Mouse (Mus musculus): Measurements from ENCODE around the gene Porcn.

Gene Porcn

DNA sequence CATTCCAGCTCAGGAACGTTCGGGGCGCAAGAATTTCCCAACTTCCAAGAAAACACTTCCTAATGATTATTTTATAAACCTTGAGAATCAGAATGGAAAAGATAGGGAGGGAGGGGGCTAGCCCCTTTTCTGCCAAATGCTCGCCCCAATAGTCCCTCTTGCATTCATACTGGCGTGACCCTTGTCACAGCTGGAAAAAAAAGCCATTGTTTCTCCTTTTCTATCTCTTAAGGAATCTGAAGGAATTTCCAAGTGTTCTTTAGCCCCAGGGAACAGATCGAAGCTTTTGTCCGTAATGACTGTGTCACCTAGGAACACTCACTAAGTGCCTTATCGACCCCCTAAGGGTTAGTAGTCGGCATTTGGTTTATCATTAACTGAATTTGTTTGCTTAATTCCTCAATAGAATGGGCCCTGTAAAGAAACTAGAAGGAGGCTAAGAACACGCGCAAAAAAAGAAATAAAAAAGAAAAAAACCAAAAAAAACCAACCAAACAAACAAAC is 421 bp upstream of the Porcn start:
- no peak for DNase-seq (ENCODE audit: low read depth in 2 of 2, low spot score in 2 of 2)

DNA sequence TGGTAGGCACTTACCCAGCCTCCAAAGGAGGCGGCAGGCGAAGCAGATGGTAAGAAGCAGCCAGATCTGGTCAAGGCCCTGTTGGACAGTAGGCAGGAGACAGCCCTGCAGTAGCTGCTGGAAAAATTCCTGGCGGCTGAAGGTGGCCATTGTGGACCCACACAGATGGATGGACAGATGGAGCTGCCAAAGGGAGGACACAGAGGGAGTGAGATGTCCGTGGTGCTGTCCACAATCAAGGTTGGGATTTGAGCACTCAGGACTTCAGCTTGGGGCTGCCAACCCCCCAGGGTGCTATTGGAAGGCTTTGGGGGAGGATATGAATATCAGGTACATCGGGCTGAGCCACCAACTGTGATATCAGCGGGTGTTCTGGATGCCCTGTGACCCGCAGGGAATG is 774 bp downstream of the Porcn start:
- no peak for DNase-seq (ENCODE audit: low read depth in 2 of 2, low spot score in 2 of 2)

DNA sequence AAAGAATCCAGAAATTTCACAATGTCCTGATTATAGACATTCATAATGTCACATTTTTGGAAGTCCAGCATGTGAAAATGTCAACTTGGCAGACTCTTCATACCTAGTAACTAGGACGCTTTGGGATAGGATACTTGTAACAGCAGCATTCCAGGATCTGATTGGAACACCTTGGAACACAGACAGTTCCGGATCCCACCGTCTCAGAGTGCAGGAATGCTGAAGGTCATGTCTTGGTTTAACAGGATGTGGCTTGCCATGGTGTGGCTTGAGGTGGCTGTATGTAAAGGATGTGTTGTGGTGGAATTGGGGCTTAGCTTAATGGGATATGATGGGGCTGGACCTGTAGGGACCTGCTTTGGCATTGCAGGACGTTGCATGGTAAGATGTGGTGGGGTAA is 1.2 kb downstream of the Porcn start:
- DNase-seq (ENCODE audit: low read depth in 2 of 2, low spot score in 2 of 2), result no peak

GRCm38 (mm10) chrX:8204076-8204475 is 2.2 kb downstream of the Porcn start:
- no peak for DNase-seq (ENCODE audit: low read depth in 2 of 2, low spot score in 2 of 2)

DNA sequence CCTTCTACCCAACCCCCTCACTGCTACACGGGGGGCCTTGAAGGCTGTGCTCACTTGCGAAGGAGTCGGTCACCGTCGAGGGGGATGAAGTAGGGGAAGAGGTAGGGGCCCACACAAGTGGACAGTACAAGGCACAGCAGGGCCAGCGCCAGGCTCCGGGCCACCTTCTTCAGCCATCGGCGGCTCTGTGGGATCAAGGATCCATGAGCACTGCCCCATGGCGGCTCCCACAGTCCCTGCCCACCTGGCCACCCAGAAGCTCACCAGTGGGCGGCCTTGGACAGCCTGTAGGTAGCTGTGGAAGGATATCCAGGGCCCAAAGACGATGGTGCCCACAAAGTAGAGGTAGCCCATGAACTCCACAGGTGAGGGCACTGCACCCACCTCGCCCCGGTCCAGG is 3.2 kb downstream of the Porcn start:
- no peak for DNase-seq (ENCODE audit: low read depth in 2 of 2, low spot score in 2 of 2)

- DNase-seq (ENCODE audit: low read depth in 2 of 2, low spot score in 2 of 2), result no peak
Observed at GRCm38 (mm10) chrX:8193419-8193723, 13.0 kb downstream of the Porcn start, which contains the start of gene Ebp. Ebp (minus strand) TSS chrX:8193512.

- peak; percentile 60 to 64 for DNase-seq (ENCODE audit: low read depth in 2 of 2, low spot score in 2 of 2)
Observed at GRCm38 (mm10) chrX:8192640-8193418, 13.5 kb downstream of the Porcn start.

DNA sequence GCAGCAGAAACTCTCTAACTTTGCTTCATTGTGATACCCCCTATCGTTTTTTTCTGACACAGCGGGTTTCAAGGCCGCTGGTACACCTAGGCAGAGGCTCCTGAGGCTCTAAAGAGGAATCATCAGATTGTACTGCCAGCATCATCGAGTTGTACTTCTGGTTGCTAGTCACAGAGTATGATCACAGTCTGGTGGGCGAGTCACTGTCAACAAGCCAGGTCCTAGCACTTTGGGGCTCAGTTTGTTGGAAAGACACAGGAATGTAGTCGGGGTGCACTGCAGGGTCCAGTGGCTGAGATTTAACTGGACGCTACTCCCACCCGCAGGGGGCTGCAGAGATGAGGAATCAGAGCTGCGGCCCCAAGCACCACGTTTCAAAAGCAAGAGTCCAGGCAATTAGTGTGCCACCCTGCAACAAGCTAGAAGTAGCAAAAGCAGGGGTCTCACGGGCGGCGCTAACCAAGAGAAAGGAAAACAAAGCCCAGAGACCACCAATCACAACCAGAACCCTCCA is 14.1 kb downstream of the Porcn start:
- no peak for DNase-seq (ENCODE audit: low read depth in 2 of 2, low spot score in 2 of 2)

- no peak for DNase-seq (ENCODE audit: low read depth in 2 of 2, low spot score in 2 of 2)
Observed at GRCm38 (mm10) chrX:8182871-8183540, 23.3 kb downstream of the Porcn start.

- no peak for DNase-seq (ENCODE audit: low read depth in 2 of 2, low spot score in 2 of 2)
Observed at GRCm38 (mm10) chrX:8179646-8180045, 26.7 kb downstream of the Porcn start.

GRCm38 (mm10) chrX:8178871-8179270 is 27.5 kb downstream of the Porcn start:
- DNase-seq (ENCODE audit: low read depth in 2 of 2, low spot score in 2 of 2), result no peak

- peak; percentile 69 to 77 for DNase-seq (ENCODE audit: low read depth in 2 of 2, low spot score in 2 of 2)
Observed at GRCm38 (mm10) chrX:8175504-8176385, 30.6 kb downstream of the Porcn start, which contains the start of gene Tbc1d25. Tbc1d25 (minus strand) TSS chrX:8176181.

DNA sequence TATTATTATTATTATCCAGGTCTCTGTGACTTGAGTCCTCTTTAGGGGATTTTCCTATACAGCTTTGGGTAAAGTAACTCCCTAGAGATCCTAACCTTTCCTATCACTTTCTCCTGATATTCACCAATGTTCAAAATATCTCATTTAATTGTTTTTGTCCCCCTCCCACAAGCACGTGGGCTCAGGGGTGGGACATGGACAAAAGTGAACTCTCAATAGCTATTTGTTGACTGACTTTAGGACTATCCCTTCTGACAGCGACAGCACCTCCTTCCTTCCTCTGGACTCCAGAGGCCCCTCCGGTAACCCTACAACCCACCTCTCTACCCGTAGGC is 31.2 kb downstream of the Porcn start:
- no peak for DNase-seq (ENCODE audit: low read depth in 2 of 2, low spot score in 2 of 2)

- DNase-seq (ENCODE audit: low read depth in 2 of 2, low spot score in 2 of 2), result no peak
Observed at GRCm38 (mm10) chrX:8167716-8168647, 38.3 kb downstream of the Porcn start.

- no peak for DNase-seq (ENCODE audit: low read depth in 2 of 2, low spot score in 2 of 2)
Observed at GRCm38 (mm10) chrX:8164471-8164870, 41.9 kb downstream of the Porcn start.

DNA sequence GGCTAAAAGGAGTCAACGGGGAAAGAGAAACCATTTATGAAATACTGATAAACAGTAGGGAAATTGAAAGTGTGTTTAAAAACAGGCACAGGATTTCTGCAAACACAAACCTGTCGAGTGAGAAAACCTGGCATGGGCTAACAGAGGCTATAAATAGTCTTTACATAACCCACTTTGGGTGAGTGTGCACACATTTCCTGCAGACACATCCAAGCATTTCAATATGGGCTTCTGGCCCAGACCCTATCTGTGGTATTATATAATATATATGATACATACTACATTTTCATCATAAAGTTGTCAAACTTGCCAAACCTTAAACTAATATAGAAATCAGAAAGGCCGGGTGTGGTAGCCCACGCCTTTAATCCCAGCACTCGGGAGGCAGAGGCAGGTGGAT is 43.2 kb downstream of the Porcn start:
- no peak for DNase-seq (ENCODE audit: low read depth in 2 of 2, low spot score in 2 of 2)

DNA sequence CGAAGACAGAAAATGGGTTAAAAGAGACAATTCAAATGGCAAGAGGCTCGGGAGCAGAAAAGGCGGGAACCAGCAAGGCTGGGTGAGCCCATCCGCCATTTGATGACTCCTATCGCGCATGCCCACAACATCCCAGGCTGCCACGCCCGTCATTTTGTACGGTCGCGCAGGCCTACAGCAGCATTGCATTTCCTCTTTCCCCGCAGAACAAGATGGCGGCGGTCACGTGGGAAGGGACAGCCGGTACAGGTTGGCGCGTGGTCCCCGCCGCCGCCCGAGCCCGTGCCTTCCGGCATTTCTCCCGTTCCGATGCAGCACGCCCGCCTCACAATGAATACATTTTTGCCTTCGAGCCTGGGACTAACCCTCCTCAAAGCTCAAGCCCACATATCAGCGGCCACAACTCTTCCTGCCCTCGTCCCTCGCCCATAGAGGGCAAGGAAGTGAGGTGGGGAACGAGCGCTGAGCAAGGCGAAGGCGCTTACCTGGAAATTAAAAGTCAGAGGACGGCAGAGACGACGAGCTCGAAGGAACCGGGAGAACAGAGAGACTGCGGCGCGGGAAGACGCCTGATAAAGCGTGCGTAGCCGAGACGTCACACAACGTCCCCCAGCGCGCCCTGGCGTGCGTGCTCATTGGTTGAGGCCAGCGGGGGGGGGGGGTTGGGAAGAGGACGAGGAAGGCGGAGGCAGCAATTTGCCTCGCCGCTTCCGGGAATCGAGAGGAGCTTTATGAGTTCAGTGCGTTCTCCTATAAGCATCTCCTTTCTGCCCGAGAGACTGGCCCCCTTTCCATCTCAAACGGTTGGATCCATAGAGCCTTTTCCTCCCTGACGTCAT is 61.0 kb downstream of the Porcn start, which contains the start of gene Rbm3:
Gene Rbm3, minus strand, starts transcription at position 728 of the 839 bp plus-strand sequence.
- peak; percentile 78 to 81 for DNase-seq (ENCODE audit: low read depth in 2 of 2, low spot score in 2 of 2)

Data from CD8-positive naive resting alpha-beta T cell, adult 2 months (primary cell).